Mouse (Mus musculus): ENCODE data around the gene Zbtb20.

The Zbtb20 gene

DNA sequence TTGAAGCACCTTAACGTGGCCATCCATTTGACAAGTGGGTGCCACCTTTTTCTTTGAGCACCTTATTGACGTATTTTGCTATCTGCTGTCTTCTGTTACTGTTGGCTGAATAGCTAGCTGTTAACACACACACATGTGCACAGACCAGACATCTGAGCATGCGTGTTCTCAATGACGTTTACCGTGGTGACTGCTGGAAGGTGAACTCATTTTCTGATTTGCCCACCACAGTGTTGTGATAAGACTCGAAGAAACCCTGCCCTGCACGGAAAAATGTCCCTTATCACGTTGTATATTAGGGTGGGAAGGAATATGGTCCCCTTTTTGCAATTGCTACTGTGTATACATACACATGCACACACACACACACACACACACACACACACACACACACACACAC is 765.5 kb downstream of the Zbtb20 start:
- no peak for DNase-seq (ENCODE audit: low read depth, low spot score)

DNA sequence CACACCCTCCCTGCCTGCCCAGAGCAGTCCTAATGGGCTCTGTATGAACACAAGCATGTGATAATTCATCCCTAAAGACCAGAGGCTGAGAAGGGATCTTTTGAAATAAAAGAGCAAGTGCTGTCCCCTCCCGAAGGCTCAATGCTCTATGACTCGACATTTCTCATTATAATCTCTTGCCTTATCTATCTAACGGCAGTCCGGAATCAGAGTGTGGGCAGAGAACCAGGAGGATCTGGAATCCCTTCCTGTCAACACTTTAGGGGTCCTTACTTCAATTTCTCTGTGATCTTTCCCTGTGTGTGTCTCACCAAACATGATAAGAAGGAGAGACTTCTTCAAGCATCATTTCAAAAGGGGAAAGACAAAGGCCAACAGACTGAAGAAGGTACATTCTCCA is 770.2 kb downstream of the Zbtb20 start:
- no peak for DNase-seq (ENCODE audit: low read depth, low spot score)

DNA sequence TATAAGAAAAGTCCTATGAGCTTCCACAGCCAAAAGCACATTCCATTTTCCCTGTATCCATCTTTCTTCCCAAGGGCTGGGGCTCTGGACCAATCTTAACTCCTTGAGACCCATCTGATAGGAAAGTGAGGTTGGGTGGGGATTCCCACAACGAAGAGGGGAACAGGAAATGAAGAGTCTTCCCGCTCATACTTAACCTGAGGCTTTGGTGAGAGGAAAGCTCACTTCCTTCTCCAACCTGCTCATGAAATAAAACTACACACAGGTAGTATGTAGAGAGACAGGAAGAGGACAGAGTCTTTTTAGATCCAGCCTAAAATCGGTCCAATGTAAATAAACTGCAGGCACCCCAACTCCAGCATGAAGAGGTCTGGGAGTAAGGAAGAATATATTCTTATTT is 771.3 kb downstream of the Zbtb20 start:
- no peak for DNase-seq (ENCODE audit: low read depth, low spot score)

DNA sequence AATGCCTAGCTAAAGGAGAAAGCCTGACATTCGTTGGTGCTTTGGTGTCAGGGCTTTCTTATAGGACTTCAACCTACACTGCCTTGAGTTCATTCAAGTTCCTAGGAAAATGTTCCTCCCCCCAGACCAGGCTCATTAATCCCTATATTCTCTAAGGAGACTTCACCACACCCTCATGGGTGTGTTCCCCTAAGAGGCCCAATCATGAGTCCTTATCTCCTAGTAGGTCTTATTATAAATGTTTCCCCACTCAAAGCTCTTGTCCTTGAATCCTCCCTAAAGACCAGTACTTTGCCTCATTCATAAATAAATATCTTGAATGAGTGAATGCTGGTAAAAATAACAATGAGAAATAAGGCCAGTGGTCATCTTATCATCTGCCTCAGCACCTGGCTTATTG is 772.0 kb downstream of the Zbtb20 start:
- DNase-seq (ENCODE audit: low read depth, low spot score): no peak

DNA sequence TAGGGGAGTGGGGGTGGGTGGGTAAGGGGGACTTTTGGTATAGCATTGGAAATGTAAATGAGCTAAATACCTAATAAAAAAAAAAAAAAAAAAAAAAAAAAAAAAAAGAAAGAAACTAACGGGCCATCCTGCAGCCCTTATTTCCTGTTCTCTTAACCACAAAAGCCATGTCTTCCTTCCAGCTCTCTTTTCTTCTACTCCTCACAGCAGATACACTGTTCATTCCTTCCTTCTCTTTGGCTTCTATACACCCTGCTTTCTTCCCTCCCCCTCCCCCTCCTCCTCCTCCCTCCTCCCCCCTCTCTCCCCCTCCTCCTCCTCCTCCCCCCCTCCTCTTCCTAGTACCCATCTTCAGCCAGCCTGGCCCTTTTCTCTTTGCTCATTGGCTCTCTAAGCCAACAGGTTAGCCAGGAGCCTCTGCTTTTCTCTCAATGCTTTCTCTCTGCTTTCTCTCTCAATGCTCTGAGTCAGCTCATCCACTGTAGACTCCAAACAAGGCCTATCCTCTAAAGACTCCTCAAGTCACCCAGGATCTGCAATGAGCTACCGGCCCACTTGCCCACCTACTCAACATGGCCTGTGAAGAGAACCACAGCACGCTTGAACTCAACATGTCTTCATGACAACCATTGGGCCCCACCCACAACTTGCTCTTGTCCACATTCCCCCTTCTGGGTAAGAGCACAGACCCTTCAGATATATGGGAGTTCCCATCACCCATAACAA is 774.8 kb downstream of the Zbtb20 start:
- DNase-seq (ENCODE audit: low read depth, low spot score): no peak

DNA sequence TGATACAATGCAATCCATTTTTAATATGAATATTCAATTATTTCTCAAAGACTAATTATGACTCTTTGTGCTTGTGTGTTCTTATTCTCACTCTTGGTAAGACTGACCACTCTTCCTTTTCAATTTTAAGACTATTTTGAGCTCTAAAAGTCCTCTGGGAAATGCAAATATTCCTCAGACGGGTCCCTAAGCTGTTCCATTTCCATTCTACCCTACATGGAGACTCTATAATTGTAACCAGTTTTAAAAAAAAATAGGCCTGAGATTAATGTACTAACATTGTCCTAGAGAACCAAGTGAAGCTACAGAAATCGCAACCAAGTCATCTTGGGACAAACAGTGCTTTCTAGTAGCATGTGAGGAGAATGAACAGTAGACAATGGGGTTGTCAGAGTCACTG is 777.6 kb downstream of the Zbtb20 start:
- DNase-seq (ENCODE audit: low read depth, low spot score): no peak

DNA sequence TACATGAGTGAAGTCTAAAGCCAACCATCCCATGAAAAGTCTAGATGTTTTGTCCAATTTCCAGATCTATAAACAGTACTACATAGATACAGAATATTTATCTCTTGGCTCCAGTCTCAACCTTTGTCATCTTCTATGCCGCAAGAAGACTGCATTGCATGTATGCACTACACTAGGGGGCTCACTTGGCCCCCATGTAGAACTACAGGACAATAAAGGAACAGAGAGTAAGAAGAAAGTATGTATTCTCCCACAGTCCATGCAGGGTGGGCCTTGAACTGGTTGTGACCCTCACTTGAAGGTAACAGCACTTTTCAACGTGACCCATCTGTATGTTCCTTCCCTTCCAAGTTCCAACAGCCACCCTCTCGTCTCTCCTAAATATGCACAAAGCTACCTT is 778.6 kb downstream of the Zbtb20 start:
- DNase-seq (ENCODE audit: low read depth, low spot score): no peak

DNA sequence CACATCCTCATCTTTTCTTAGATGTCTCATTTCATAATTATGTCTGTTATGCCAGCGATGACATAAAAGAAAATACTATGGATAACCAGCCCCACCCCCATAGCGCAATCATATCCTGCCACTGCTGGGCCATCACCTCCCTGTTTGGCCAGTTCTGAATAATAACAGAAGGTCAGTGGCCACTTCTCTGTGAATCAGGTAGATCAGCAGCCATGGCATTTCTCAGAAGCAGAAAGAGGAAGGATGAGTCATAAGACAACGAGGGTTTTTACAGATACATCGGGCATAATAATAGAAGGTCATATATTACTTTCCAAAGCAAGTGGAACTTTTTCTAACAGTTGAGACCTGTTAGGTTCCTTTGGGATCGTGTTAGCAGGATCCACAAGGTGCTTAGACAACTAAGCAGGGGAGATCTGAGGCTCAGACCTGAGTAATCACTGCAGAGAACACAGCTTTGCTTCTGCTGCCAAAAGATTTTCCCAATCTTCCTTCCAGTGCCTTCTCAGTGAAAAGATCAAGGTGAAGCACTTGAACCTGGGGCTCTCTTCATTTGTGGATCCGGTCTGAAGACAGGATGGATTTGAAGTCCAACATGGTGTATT is 779.6 kb downstream of the Zbtb20 start:
- no peak for DNase-seq (ENCODE audit: low read depth, low spot score)

DNA sequence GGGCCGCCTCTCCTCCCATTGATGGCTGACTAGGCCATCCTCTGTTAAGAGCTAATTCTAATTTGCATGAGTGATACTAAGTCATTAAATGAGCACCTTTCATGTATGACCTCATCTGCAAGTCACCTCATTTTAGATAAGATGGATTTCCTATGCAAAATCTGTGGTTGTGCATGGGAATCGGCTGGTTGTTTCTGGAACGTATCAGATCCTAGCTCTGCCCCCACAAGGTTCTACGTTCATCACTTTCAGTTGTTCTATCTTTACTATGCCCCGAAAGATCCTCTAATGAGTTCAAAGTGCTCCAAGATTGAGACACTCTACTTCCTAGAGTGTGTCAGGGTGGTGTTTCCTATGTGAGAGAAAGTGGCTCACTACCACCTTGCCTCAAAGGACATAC is 785.9 kb downstream of the Zbtb20 start:
- no peak for DNase-seq (ENCODE audit: low read depth, low spot score)

DNA sequence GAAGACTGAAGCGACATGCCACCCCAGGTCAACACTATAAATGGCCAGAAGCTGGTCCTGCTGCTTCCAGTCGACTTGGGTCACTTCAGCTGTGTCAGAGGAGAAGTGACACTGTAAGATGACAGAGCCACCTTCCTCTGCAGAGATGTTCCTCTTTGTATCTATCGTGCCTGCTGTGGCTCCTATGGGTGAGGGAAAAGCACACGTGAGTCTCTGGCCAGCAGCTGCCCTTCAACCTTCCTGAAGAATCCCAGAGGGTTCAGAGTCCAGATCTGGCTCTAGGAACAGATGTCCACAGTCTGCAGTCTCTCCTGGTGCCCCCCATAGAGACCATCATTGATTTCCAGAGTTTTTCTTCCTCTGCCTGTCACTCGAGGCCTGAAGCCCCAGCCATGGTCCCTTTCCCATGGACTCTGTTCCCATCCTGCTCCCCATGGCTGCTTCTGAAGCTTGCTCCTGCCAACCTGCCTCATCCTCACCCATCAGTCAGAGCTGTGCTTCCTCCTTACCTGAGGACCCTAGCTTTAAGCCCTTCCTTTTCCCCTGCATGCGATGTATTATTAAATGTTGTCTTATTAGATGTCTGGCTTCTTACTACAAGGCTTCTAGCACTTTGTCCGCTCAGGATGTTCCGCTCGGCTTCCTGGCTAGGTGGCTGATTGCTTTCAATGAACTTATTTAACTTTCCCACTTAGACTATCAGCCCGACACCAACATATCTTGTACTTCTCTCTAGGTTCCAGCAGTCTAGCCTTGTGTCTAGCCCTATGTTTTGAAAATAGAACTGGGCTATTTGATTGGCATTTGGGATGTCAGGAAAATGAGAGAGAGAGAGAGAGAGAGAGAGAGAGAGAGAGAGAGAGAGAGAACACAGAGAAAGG is 786.7 kb downstream of the Zbtb20 start:
- DNase-seq (ENCODE audit: low read depth, low spot score): no peak

DNA sequence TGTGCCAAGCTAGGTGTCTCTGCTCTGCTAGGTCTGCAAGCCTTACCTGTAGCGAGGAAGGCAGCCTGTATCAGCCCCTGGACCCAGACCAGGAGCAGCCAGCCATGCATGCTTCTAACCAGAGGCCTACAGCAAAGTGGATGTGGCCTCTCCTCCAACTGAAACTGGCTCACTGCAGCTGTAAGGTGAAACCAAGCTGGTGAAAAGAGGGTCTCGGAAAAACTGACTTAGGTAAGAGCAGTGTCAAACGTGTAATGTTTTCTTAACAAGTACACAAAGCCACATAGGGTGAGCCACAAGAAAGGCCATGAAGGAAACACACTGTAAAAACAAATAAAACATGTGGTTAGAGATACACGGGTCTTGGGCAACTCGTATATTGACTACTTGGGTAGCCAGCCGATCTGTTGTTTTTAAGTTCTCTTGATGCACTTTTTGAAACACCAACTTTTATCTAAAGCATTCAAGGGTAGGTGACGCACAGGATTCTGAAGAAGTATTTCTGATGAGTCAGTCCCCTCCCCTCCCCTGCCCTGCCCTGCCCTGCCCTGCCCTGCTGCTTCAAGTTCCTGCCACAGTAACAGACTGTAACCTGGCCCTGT is 788.4 kb downstream of the Zbtb20 start, which contains the start of gene Tigit:
Tigit (minus strand) TSS at position 169 of the 602 bp plus-strand sequence.
- no peak for DNase-seq (ENCODE audit: low read depth, low spot score)

DNA sequence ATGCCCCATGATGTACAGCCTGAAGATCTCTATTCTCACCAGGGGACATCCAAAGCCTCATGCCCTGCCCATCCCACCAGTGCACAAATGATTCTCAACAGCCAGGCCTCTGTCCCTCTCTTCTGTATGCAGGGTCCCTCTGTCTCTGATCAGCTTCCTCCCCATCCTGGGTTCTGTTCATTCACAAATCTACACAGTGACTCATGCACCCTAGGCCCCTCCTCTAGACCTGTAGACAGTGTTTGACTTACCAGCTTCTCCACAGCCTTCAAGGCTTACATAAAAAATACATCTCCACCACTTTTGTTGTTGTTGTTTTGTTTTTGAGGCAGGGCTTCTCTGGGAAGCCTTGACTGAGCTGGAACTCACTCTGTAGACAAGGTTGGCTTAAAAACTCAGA is 789.2 kb downstream of the Zbtb20 start:
- no peak for DNase-seq (ENCODE audit: low read depth, low spot score)

DNA sequence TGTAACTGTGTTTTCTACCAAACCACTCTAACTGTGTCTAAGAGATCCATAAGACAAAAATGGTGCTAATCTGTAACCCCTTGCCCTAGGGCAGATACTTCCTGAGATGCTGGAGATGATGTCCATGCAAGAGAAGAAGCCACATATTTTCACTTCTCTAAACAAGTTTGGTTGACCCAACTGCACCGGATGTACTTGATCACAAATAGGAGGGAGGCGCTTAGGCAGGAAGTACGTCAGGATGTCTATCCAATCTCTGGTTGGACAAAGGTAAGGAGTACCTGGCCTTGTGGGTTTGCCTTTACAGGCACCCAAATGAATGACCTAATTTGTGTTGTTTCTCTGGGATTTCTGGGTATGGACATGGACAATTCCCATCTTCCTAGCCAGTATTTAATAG is 792.6 kb downstream of the Zbtb20 start:
- no peak for DNase-seq (ENCODE audit: low read depth, low spot score)

DNA sequence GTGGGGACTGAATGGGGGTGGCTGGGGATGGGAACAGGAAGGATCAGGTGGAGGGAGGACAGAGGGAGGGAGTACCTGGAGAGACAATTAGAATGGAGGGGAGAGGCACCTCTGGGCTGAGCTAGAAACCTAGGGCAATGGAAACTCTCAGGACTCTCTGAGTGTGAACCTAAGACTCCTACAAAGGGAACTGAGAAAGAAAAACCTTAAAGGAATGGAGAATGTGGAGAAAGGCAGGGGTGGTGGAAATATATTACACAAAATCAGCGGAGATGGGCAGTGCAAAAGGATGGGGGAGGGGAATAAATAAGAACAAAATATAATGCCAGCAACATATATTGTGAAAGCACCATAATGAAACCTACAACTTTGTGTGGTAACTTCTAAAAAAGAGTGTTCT is 796.3 kb downstream of the Zbtb20 start:
- no peak for DNase-seq (ENCODE audit: low read depth, low spot score)

DNA sequence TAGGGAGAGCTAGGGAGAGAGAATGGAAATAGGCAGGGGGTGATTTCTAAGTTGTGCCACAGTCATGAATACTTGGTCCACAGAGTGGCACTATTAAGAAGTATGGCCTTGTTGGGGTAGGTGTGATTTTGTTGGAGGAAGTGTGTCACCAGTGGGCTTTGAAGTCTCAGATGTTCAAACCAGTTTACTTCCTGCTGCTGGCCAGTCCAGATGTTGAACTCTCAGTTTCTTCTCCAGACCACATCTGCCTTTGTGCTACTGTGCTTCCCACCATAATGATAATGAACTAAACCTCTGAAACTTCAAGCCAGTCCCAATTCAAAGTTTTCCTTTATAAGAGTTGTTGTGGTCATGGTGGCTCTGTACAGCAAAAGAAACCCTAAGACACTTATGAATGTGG is 797.0 kb downstream of the Zbtb20 start:
- DNase-seq (ENCODE audit: low read depth, low spot score): no peak

DNA sequence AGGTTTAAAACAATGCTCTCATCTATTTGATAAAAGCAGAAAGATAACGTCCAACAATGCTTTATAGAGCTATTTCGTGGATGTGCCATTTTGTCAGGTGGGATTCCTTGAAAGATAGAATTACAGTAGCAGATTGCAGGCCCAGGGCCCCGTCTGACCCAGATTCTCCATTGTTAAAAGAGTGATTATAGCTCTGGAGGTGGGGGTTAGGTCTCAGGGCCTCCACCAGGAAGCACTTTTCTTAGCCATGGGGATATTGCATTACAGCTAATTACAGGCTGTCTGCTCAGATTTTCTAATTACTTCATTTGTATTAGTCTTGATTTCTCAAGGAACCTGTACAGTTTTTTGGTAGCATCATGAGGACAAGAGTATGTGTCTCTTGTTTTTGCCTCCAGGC is 798.7 kb downstream of the Zbtb20 start:
- no peak for DNase-seq (ENCODE audit: low read depth, low spot score)

DNA sequence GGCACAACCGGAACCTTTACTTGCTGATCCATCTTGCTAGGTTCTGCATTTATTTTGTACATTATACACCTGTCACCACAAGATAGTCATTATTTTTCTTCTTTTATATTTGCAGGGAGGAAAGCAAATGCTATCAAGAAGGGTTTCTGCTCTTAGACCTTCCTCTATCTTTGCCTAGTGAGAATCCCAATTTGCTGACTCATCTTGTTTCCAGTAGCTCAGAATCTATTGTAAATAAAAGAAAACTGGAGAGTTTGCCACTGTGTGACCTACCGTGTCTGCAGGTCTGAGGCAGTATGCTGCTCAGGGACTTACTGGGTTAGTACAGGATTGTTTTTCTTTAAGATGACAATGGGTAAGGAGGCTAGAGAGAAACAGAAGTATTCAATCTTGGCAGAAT is 812.3 kb downstream of the Zbtb20 start:
- no peak for DNase-seq (ENCODE audit: low read depth, low spot score)

DNA sequence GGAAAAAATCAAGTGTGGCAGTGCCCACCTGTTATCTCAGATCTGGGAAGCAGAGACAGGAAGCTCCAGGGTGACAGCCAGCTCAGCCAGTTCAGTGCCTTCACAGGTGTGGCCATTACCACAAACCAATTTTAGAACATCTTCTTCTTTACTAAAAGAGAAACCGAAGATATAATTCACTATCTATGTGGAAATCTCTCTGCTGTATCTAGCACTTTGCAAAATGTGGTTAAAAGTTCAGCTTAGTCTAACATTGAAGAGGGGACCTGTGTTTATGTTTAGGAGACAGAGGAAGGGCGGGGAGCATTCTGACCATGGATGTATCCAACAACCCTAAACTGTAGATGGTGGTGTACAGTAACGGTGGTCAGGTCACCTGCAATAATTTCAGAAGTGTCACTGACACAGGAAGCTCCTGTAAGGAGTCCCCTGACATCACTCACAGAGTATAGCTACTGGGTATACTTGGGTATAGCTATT is 814.6 kb downstream of the Zbtb20 start:
- no peak for DNase-seq (ENCODE audit: low read depth, low spot score)

DNA sequence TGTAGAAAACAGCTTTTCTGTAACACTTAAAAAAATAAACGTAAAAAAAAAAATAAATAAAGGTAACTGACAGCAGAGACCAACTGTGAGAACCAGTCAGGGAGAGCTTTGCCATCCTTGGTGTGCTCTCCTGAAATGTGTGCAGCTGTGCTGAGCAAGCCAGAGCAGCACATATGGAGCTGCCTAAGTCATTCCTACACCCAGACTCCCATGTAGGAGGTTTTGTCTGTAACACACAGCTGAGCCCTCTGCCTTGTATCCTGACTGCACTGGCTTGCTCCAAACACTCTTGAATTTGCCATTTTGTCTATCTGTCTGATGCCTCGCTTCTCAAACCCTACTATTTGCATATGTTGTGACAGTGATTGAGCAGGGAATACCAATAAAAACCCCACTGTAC is 815.2 kb downstream of the Zbtb20 start:
- DNase-seq (ENCODE audit: low read depth, low spot score): no peak

DNA sequence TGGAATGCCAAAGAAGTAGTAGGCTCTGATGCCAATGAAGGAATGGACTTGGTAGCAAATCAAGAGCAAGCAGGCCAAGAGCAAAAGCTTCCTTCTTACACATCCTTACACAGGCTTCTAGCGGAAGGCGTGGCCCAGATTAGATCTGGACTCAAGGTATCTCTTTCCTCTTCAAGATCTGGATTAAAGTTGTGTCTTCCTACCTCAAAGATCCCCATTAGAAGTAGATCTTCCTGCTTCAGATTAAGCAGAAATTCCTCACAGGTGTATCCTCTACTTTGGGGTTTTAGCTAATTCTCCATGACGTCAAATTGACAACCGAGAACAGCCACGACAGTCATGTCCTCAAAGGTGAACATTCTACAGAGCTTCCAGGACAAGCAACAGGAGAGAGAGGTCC is 816.1 kb downstream of the Zbtb20 start:
- DNase-seq (ENCODE audit: low read depth, low spot score): no peak

Measured in ZHBTc4 (cell line).